Mouse (Mus musculus) cortical plate, adult 2 months (tissue): Measurements from ENCODE around the gene Edn3.

Experiments
- CTCF ChIP-seq: fragments of 200-500 bp; IDR thresholded peaks from 2 replicates; pipeline ENCODE4 v1.5.1; 2011; ENCODE audit warnings: mild to moderate bottlenecking, control low read depth, low read length; ENCODE audit not compliant: insufficient read depth; ENCODE audit errors: extremely low read depth
- POLR2A ChIP-seq: fragments of 200-500 bp; IDR thresholded peaks from 2 replicates; pipeline ENCODE4 v1.6.1; 2011; ENCODE audit warnings: mild to moderate bottlenecking, low read length, control low read depth; ENCODE audit not compliant: insufficient read depth; ENCODE audit errors: extremely low read depth

GRCm38 (mm10) chr2:174782016-174782415 lies 21.6 kb downstream of the Edn3 start:
- no peak for TF ChIP-seq CTCF
- no peak for TF ChIP-seq POLR2A
